Mouse (Mus musculus) heart, embryonic 15.5 days (tissue): ENCODE data around the gene Rcor1. TPM values are rescaled to one million over a fixed set of nuclear protein-coding genes. Genes with fewer than 3 reads are reported as not detected.

Source experiments
- ATAC-seq: fragments of 200-750 bp; cut with Nextera tagmentation; replicated peaks from 2 replicates; pipeline ENCODE4 v1.8.0; 2017; ENCODE audit warnings: low read depth, moderate TSS enrichment; ENCODE audit not compliant: insufficient number of reproducible peaks, insufficient read depth, low FRiP score
- H3K27ac ChIP-seq: fragments of 300-500 bp; sonication (generic); 2 replicates; pipeline ENCODE4 v1.5.1; 2015; ENCODE audit warnings: mild to moderate bottlenecking, inconsistent platforms
- H3K27me3 ChIP-seq: fragments of 300-500 bp; sonication (generic); 2 replicates; pipeline ENCODE4 v1.6.1; 2015; ENCODE audit warnings: inconsistent platforms
- H3K36me3 ChIP-seq: fragments of 300-500 bp; sonication (generic); 2 replicates; pipeline ENCODE4 v1.6.1; 2015; ENCODE audit warnings: mild to moderate bottlenecking, inconsistent platforms
- H3K4me1 ChIP-seq: fragments of 300-500 bp; sonication (generic); replicated peaks from 2 replicates; pipeline ENCODE4 v1.6.1; 2015; ENCODE audit warnings: inconsistent platforms
- H3K4me2 ChIP-seq: fragments of 300-500 bp; sonication (generic); 2 replicates; pipeline ENCODE4 v1.6.1; 2015; ENCODE audit warnings: inconsistent platforms, mild to moderate bottlenecking, moderate library complexity
- H3K4me3 ChIP-seq: fragments of 300-500 bp; sonication (generic); 2 replicates; pipeline ENCODE4 v1.5.1; 2015; ENCODE audit warnings: mild to moderate bottlenecking, inconsistent platforms
- H3K9ac ChIP-seq: fragments of 300-500 bp; sonication (generic); 2 replicates; pipeline ENCODE4 v1.6.1; 2015; ENCODE audit warnings: mild to moderate bottlenecking, inconsistent platforms
- H3K9me3 ChIP-seq: fragments of 300-500 bp; sonication (generic); replicated peaks from 2 replicates; pipeline ENCODE4 v1.6.1; 2016; ENCODE audit warnings: inconsistent platforms
- WGBS: fragments of 180-500 bp; shearing (Covaris S2); methylation state at CpG from one replicate; pipeline ENCODE4 v1.1.7; 2015; ENCODE audit warnings: mixed read lengths; 5-methylcytosine and 5-hydroxymethylcytosine counted together
- polyA plus RNA-seq: library from polyadenylated mRNA; unstranded; fragments of >200 nt; fragmentation: Nextera tagmentation; extraction: Ambion mirVana; gene quantifications from 2 replicates; pipeline ENCODE4 v1.2.1, GENCODE M21; 2015

Rcor1 gene
- polyA plus RNA-seq: 6.5 and 7.9 TPM in 2 replicates

GRCm38 (mm10) chr12:111038976-111039612 is at the start of gene Rcor1:
TSS of gene Rcor1 (plus strand) at chr12:111039351.
- Histone ChIP-seq H3K27ac (peak within 1 kb of the TSS; percentile 99), H3K4me3 (peak within 1 kb of the TSS; percentile 86), H3K9ac (peak within 1 kb of the TSS; percentile 96), H3K4me1 (peaks cover 30% of the 10 kb centered on the region), H3K36me3 (0 out of 2 replicates have a peak, but pooled peaks cover 4% of the 10 kb centered on the region), H3K9me3 (no peaks in the 10 kb centered on the region), H3K4me2 (peak within 1 kb of the TSS; percentile 90), H3K27me3 (no peaks in the 10 kb centered on the region)
- peak; percentile 96 for ATAC-seq
- under 1% methylated on average over 65 of the region's 76 CpGs for WGBS

GRCm38 (mm10) chr12:110989409-110989808 is 49.7 kb upstream of the Rcor1 start:
- no peaks in the 10 kb centered on the region for H3K9me3 ChIP-seq
- H3K4me2 ChIP-seq: no peak overlapping the region
- no peaks in the 10 kb centered on the region for H3K36me3 ChIP-seq
- peaks cover 15% of the 10 kb centered on the region for H3K4me1 ChIP-seq
- no peak overlapping the region for H3K9ac ChIP-seq
- no peak for ATAC-seq
- H3K27ac ChIP-seq: no peak overlapping the region
- H3K27me3 ChIP-seq: no peaks in the 10 kb centered on the region
- 78% methylated on average over 3 of the region's 3 CpGs for WGBS
- no peak overlapping the region for H3K4me3 ChIP-seq

- H3K27ac ChIP-seq: no peak overlapping the region
- WGBS: 89% methylated on average over 7 of the region's 7 CpGs
- H3K36me3 ChIP-seq: no peaks in the 10 kb centered on the region
These were observed 48.7 kb upstream of the Rcor1 start for GRCm38 (mm10) chr12:110990500-110990899.

GRCm38 (mm10) chr12:110991361-110992127 is 47.6 kb upstream of the Rcor1 start:
- H3K36me3 ChIP-seq: no peaks in the 10 kb centered on the region
- H3K4me3 ChIP-seq: peak overlapping the region; percentile 59
- peak; percentile 81 for ATAC-seq
- H3K9me3 ChIP-seq: no peaks in the 10 kb centered on the region
- peak overlapping the region; percentile 83 for H3K27ac ChIP-seq
- WGBS: 6% methylated on average over 23 of the region's 23 CpGs
- peak overlapping the region; percentile 80 for H3K4me2 ChIP-seq
- H3K4me1 ChIP-seq: peaks cover 15% of the 10 kb centered on the region
- no peaks in the 10 kb centered on the region for H3K27me3 ChIP-seq
- H3K9ac ChIP-seq: peak overlapping the region; percentile 65

More at GRCm38 (mm10) chr12:110990500-110990899, 48.7 kb upstream of the Rcor1 start:
- Histone ChIP-seq H3K9me3 (no peaks in the 10 kb centered on the region), H3K4me1 (peaks cover 15% of the 10 kb centered on the region), H3K4me2 (no peak overlapping the region), H3K9ac (no peak overlapping the region), H3K27me3 (no peaks in the 10 kb centered on the region), H3K4me3 (no peak overlapping the region)
- no peak for ATAC-seq

GRCm38 (mm10) chr12:110992128-110992553 is 47.0 kb upstream of the Rcor1 start:
- ATAC-seq: peak; percentile 89
- Histone ChIP-seq H3K27me3 (no peaks in the 10 kb centered on the region), H3K4me1 (peaks cover 15% of the 10 kb centered on the region), H3K27ac (peak overlapping the region; percentile 83), H3K4me2 (peak overlapping the region; percentile 80), H3K9ac (peak overlapping the region; percentile 65), H3K36me3 (no peaks in the 10 kb centered on the region), H3K9me3 (no peaks in the 10 kb centered on the region), H3K4me3 (peak overlapping the region; percentile 59)
- under 1% methylated on average over 24 of the region's 24 CpGs for WGBS

- H3K4me3 ChIP-seq: peak overlapping the region; percentile 59
- H3K4me1 ChIP-seq: peaks cover 15% of the 10 kb centered on the region
- ATAC-seq: no peak
- H3K9me3 ChIP-seq: peaks cover 3% of the 10 kb centered on the region; the same call in 1 of the 2 replicates
- WGBS: 77% methylated on average over 12 of the region's 12 CpGs
- H3K27me3 ChIP-seq: no peaks in the 10 kb centered on the region
- H3K27ac ChIP-seq: no peak overlapping the region
- no peaks in the 10 kb centered on the region for H3K36me3 ChIP-seq
- H3K4me2 ChIP-seq: peak overlapping the region; percentile 80
- no peak overlapping the region; the same call in 1 of the 2 replicates for H3K9ac ChIP-seq
These were observed 46.4 kb upstream of the Rcor1 start for GRCm38 (mm10) chr12:110992771-110993170.

GRCm38 (mm10) chr12:110993226-110993625 is 45.9 kb upstream of the Rcor1 start:
- Histone ChIP-seq H3K27me3 (no peaks in the 10 kb centered on the region), H3K27ac (no peak overlapping the region), H3K4me1 (peaks cover 15% of the 10 kb centered on the region), H3K36me3 (no peaks in the 10 kb centered on the region), H3K9ac (no peak overlapping the region), H3K4me2 (no peak overlapping the region), H3K9me3 (peaks cover 5% of the 10 kb centered on the region; the same call in 1 of the 2 replicates), H3K4me3 (no peak overlapping the region)
- no peak for ATAC-seq
- 85% methylated on average over 3 of the region's 3 CpGs for WGBS

GRCm38 (mm10) chr12:110994666-110995065 is 44.5 kb upstream of the Rcor1 start:
- H3K9me3 ChIP-seq: peaks cover 5% of the 10 kb centered on the region; the same call in 1 of the 2 replicates
- peaks cover 15% of the 10 kb centered on the region for H3K4me1 ChIP-seq
- WGBS: 34% methylated on average over 12 of the region's 12 CpGs
- H3K27ac ChIP-seq: no peak overlapping the region
- ATAC-seq: no peak
- no peaks in the 10 kb centered on the region for H3K36me3 ChIP-seq
- no peak overlapping the region for H3K4me3 ChIP-seq
- H3K9ac ChIP-seq: no peak overlapping the region
- no peaks in the 10 kb centered on the region for H3K27me3 ChIP-seq
- no peak overlapping the region for H3K4me2 ChIP-seq

GRCm38 (mm10) chr12:110998092-110998491 is 41.1 kb upstream of the Rcor1 start:
- no peaks in the 10 kb centered on the region for H3K27me3 ChIP-seq
- ATAC-seq: no peak
- no peaks in the 10 kb centered on the region for H3K36me3 ChIP-seq
- WGBS: 94% methylated on average over 11 of the region's 11 CpGs
- H3K4me1 ChIP-seq: no peaks in the 10 kb centered on the region
- no peak overlapping the region for H3K9ac ChIP-seq
- H3K4me3 ChIP-seq: no peak overlapping the region
- H3K9me3 ChIP-seq: peaks cover 5% of the 10 kb centered on the region; the same call in 1 of the 2 replicates
- H3K4me2 ChIP-seq: no peak overlapping the region
- H3K27ac ChIP-seq: no peak overlapping the region

GRCm38 (mm10) chr12:110999820-111000219 is 39.3 kb upstream of the Rcor1 start:
- no peak overlapping the region for H3K27ac ChIP-seq
- H3K9me3 ChIP-seq: peaks cover 5% of the 10 kb centered on the region; the same call in 1 of the 2 replicates
- H3K4me2 ChIP-seq: no peak overlapping the region
- H3K4me3 ChIP-seq: no peak overlapping the region
- no peaks in the 10 kb centered on the region for H3K36me3 ChIP-seq
- H3K27me3 ChIP-seq: no peaks in the 10 kb centered on the region
- WGBS: 48% methylated on average over 2 of the region's 2 CpGs
- no peak for ATAC-seq
- no peak overlapping the region for H3K9ac ChIP-seq
- H3K4me1 ChIP-seq: no peaks in the 10 kb centered on the region

- no peak for ATAC-seq
- H3K36me3 ChIP-seq: no peaks in the 10 kb centered on the region
- no peak overlapping the region for H3K27ac ChIP-seq
- no peak overlapping the region for H3K4me2 ChIP-seq
- H3K4me1 ChIP-seq: peaks cover 4% of the 10 kb centered on the region
- peaks cover 5% of the 10 kb centered on the region; the same call in 1 of the 2 replicates for H3K9me3 ChIP-seq
- H3K27me3 ChIP-seq: no peaks in the 10 kb centered on the region
- no peak overlapping the region for H3K4me3 ChIP-seq
- no peak overlapping the region for H3K9ac ChIP-seq
- 92% methylated on average over 7 of the region's 7 CpGs for WGBS
These were observed 38.2 kb upstream of the Rcor1 start for GRCm38 (mm10) chr12:111000956-111001355.
